Mouse (Mus musculus) megakaryocyte, embryonic 14.5 days (primary cell): Measurements from ENCODE around the gene Nos1ap. TPM values are rescaled to one million over a fixed set of nuclear protein-coding genes. Genes with fewer than 3 reads are reported as not detected.

ENCODE experiments used
- H3K27me3 ChIP-seq: replicated peaks from 2 replicates; pipeline ENCODE3; 2012; ENCODE audit warnings: inconsistent platforms
- H3K36me3 ChIP-seq: replicated peaks from 2 replicates; pipeline ENCODE3; 2012; ENCODE audit warnings: low read length, inconsistent platforms, mixed read lengths
- H3K4me1 ChIP-seq: 2 replicates; pipeline ENCODE4 v1.6.1; 2012; ENCODE audit warnings: inconsistent platforms
- H3K4me3 ChIP-seq: replicated peaks from 2 replicates; pipeline ENCODE3; 2012; ENCODE audit warnings: moderate library complexity, mild to moderate bottlenecking, inconsistent platforms
- H3K9me3 ChIP-seq: 2 replicates; pipeline ENCODE4 v1.6.1; 2012; ENCODE audit warnings: inconsistent platforms
- FLI1 ChIP-seq: IDR thresholded peaks from 2 replicates; pipeline ENCODE4 v1.6.1; 2012; ENCODE audit warnings: low read length, inconsistent platforms, mixed read lengths
- GATA1 ChIP-seq: IDR thresholded peaks from 3 replicates; pipeline ENCODE4 v1.6.1; 2012; ENCODE audit warnings: mixed read lengths, low read length, inconsistent platforms, borderline replicate concordance
- polyA plus RNA-seq: library from polyadenylated mRNA; stranded (reverse); fragments of >175 nt; gene quantifications from 2 replicates; pipeline ENCODE4 v1.2.3, GENCODE M21; 2012; ENCODE audit warnings: low replicate concordance; ENCODE audit not compliant: insufficient read depth

The Nos1ap gene
- polyA plus RNA-seq, 1 experiment = 9.9 TPM

DNA sequence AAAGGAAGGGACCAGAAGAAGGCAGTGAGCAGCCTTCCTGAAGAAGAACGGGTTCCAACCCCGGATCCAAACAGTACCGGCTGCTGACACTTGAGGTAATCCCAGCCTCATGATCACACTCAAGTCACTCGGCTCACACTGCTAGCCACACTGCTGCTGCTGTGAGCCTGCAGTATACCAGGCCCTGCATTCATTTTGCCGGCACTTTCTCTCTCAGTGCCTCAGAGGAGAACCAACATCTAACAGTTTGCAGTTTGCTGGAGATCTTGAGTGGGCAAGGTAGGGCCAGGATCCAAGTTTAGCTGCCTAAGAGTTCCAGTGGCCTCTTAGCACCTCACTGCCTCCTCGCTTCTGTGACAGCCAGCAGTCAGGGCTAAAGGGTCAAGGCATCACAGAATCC is 257.7 kb downstream of the Nos1ap start:
- Histone ChIP-seq H3K4me1 (no peaks in the 10 kb centered on the region), H3K36me3 (peaks cover 70% of the 10 kb centered on the region), H3K4me3 (no peak overlapping the region), H3K9me3 (no peaks in the 10 kb centered on the region), H3K27me3 (no peaks in the 10 kb centered on the region)
- TF ChIP-seq FLI1 (no peak), GATA1 (no peak)

- Histone ChIP-seq H3K4me1 (no peaks in the 10 kb centered on the region), H3K36me3 (peaks cover 85% of the 10 kb centered on the region), H3K27me3 (no peaks in the 10 kb centered on the region), H3K9me3 (no peaks in the 10 kb centered on the region), H3K4me3 (no peak overlapping the region)
- no peak for TF ChIP-seq GATA1
Measured at GRCm38 (mm10) chr1:170325277-170325676, 264.4 kb downstream of the Nos1ap start.

GRCm38 (mm10) chr1:170324312-170324711 is 265.3 kb downstream of the Nos1ap start:
- TF ChIP-seq GATA1 = no peak
- no peak for TF ChIP-seq FLI1
- Histone ChIP-seq H3K4me3 (no peak overlapping the region), H3K4me1 (no peaks in the 10 kb centered on the region), H3K36me3 (peaks cover 83% of the 10 kb centered on the region), H3K27me3 (no peaks in the 10 kb centered on the region), H3K9me3 (no peaks in the 10 kb centered on the region)

DNA sequence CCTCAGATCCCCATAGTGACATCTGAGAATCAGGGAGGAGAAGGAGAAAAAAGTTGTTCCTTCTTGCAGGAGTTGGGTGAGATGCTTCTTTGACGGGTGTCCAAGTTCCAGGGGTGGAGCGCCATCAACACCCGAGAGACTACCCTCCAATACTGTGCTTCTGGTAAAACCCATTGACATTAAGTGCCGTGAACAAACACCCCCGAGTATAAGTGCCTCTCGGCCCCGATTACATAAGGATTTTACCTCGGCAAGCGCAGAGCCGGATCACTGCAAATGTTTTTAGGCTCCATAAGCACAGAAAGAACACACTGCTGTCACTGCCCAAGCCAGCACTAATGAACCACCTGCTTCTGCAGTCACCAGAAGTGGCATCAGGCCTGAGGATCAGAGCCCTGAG is 266.7 kb downstream of the Nos1ap start:
- Histone ChIP-seq H3K4me1 (no peaks in the 10 kb centered on the region), H3K36me3 (peaks cover 85% of the 10 kb centered on the region), H3K27me3 (no peaks in the 10 kb centered on the region), H3K4me3 (no peak overlapping the region), H3K9me3 (no peaks in the 10 kb centered on the region)
- TF ChIP-seq GATA1 = no peak
- no peak for TF ChIP-seq FLI1

DNA sequence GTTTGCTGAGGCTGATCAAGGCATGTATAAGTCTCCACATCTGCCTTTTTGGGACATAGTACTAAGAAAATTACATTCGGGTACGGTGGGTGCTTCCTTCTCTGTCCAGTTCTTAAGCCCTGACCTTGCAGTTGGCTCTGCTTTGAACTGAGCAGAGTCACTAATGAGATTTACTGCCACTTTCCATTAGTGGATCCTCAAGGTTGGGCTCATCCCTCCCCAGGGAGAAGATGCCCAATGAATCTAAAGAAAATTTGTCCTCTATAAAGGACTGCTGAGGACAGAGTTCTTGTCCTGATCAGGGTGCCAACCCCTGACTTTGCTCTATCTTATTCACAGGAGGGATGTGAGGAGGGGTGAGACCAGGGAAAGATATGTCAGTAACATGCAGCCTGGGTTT is 267.6 kb downstream of the Nos1ap start:
- no peak for TF ChIP-seq FLI1
- no peak for TF ChIP-seq GATA1
- no peak overlapping the region for H3K4me3 ChIP-seq
- no peaks in the 10 kb centered on the region for H3K4me1 ChIP-seq

DNA sequence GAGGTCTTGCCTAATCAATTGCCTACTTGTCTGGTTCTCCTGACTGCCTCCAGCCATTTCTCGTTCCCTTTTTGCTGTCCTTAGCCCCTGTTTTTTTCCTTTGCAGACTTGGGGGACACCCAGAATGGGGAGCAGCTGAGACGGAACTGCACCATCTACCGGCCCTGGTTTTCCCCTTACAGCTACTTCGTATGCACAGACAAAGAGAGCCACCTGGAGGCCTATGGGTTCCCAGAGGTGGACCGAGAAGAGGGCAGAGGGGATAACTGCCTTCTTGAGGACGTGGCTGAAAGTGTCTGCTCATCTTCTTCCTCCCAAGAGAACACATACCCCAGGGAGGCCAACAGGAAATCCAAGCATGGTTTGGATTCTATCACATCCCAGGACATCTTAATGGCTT is 278.2 kb downstream of the Nos1ap start:
- Histone ChIP-seq H3K4me1 (peaks cover 9% of the 10 kb centered on the region; the same call in 1 of the 2 replicates), H3K9me3 (no peaks in the 10 kb centered on the region), H3K4me3 (no peak overlapping the region), H3K36me3 (peaks cover 27% of the 10 kb centered on the region), H3K27me3 (peaks cover 2% of the 10 kb centered on the region)
- TF ChIP-seq FLI1 (no peak), GATA1 (no peak)

More for the DNA sequence above, 267.6 kb downstream of the Nos1ap start:
- no peaks in the 10 kb centered on the region for H3K27me3 ChIP-seq
- H3K9me3 ChIP-seq = no peaks in the 10 kb centered on the region
- peaks cover 85% of the 10 kb centered on the region for H3K36me3 ChIP-seq

GRCm38 (mm10) chr1:170308503-170308902 is 281.2 kb downstream of the Nos1ap start, which contains the start of gene Spata46:
Spata46 (plus strand) TSS chr1:170308803.
- Histone ChIP-seq H3K9me3 (peaks cover 3% of the 10 kb centered on the region; the same call in 1 of the 2 replicates), H3K27me3 (peaks cover 2% of the 10 kb centered on the region), H3K4me1 (0 out of 2 replicates have a peak, but pooled peaks cover 5% of the 10 kb centered on the region), H3K4me3 (no peak within 1 kb of the TSS), H3K36me3 (peaks cover 44% of the 10 kb centered on the region)
- TF ChIP-seq FLI1 (no peak), GATA1 (no peak)

DNA sequence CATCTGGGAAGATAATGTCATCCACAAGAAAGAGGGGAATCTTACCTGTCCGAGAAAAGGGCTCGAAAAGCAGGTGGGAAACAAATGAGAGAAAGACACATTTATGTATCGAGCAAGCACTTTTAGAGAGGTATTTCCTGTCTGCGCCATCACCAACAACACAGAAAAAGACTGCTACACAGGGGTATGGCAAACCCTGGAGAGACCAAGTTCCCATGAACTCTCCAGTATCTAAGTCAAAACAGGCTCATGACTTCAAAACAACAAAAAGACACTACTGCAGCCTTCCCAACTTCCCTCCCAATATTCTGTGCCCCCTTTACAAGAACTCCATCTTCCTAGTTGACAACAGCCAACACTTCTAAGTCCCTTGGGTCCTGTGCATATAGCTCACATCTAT is 283.4 kb downstream of the Nos1ap start, which contains the start of gene Gm7694:
Gm7694 (minus strand) TSS at position 101 of the 400 bp plus-strand sequence.
- Histone ChIP-seq H3K4me3 (no peak within 1 kb of the TSS), H3K9me3 (peaks cover 3% of the 10 kb centered on the region; the same call in 1 of the 2 replicates), H3K4me1 (peaks cover 13% of the 10 kb centered on the region), H3K36me3 (peaks cover 55% of the 10 kb centered on the region), H3K27me3 (peaks cover 2% of the 10 kb centered on the region)
- TF ChIP-seq FLI1 = no peak
- no peak for TF ChIP-seq GATA1

- no peak overlapping the region for H3K4me3 ChIP-seq
- peaks cover 4% of the 10 kb centered on the region for H3K27me3 ChIP-seq
- H3K9me3 ChIP-seq = peaks cover 3% of the 10 kb centered on the region; the same call in 1 of the 2 replicates
- H3K4me1 ChIP-seq = peaks cover 15% of the 10 kb centered on the region
- no peak for TF ChIP-seq FLI1
- no peak for TF ChIP-seq GATA1
- H3K36me3 ChIP-seq = peaks cover 65% of the 10 kb centered on the region
Measured at GRCm38 (mm10) chr1:170305002-170305401, 284.7 kb downstream of the Nos1ap start.

GRCm38 (mm10) chr1:170303103-170303502 is 286.6 kb downstream of the Nos1ap start:
- Histone ChIP-seq H3K36me3 (peaks cover 77% of the 10 kb centered on the region), H3K4me1 (peaks cover 19% of the 10 kb centered on the region), H3K4me3 (no peak overlapping the region), H3K9me3 (peaks cover 3% of the 10 kb centered on the region; the same call in 1 of the 2 replicates), H3K27me3 (peaks cover 2% of the 10 kb centered on the region)
- TF ChIP-seq GATA1 (no peak), FLI1 (no peak)
